Mouse (Mus musculus): Measurements from ENCODE around the gene Igtp. TPM values are rescaled to one million over a fixed set of nuclear protein-coding genes. Genes with fewer than 3 reads are reported as not detected.
"Not testable (repeated sequence)": the region's sequence is repeated elsewhere in the genome, so short reads cannot be mapped to it uniquely, and the experiment has no call there.

Gene Igtp
- total RNA-seq, 2 experiments from 2014 or later: 6.7 to 13.8 TPM

GRCm38 (mm10) chr11:58211682-58212067 lies 12.3 kb downstream of the Igtp start:
- no peak for DNase-seq (ENCODE audit: low spot score)

- DNase-seq (ENCODE audit: low spot score): no peak
Measured at GRCm38 (mm10) chr11:58213673-58214342, 14.5 kb downstream of the Igtp start.

DNA sequence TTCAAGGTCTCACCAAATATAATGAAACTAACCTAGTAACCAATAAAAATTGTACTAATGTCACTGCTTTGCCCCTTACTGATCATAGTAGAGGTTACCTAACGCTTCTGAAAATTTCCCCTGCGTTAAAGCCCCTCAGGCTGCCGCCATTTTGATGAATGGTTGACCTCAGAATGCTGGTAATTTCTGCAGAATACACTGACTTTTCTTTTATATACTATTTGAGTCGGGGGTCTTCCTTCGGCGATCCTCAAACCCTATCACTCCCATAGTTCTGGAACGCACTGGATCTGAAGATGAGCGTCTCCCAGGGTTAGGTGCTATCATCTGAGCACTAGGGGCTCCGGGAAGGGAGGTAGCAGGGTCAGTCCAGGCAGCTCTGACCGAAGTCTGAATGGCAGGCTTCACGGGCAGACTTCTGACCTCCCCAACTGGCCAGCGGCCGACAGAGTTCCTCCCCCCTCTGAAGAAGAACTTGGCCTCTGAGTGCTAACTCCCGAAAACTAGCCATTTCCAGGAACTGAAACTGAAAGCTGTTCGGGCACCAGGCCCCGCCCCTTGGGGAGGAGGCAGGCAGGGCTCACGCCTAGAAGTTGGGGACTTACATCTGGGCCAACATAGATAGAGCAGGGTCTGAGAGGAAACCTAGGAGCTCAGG lies 15.2 kb downstream of the Igtp start:
- peak; percentile 90 for DNase-seq (ENCODE audit: low spot score)

GRCm38 (mm10) chr11:58215049-58215430 lies 15.7 kb downstream of the Igtp start:
- not testable (repeated sequence) for DNase-seq (ENCODE audit: low spot score)

DNA sequence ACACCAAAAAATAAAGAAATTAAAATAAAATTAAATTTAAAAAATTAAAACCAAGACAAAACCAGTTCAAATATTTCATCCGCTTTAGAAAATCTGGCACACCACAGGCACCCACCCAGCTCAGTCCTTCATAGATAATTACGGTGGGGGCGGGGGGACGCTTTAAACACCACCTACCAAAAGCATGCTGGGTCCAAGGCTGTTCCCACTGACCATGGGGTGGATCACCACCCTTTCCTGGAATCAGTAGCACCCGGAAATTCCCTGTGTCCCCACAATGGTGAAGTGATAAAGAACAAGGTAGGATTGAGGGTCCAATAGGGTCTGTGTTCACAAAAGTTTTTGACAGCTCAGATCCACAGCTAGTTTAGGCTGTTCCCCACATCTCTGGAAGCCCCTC lies 16.5 kb downstream of the Igtp start:
- no peak for DNase-seq (ENCODE audit: low spot score)

GRCm38 (mm10) chr11:58216823-58217222 lies 17.5 kb downstream of the Igtp start:
- no peak for DNase-seq (ENCODE audit: low spot score)

DNA sequence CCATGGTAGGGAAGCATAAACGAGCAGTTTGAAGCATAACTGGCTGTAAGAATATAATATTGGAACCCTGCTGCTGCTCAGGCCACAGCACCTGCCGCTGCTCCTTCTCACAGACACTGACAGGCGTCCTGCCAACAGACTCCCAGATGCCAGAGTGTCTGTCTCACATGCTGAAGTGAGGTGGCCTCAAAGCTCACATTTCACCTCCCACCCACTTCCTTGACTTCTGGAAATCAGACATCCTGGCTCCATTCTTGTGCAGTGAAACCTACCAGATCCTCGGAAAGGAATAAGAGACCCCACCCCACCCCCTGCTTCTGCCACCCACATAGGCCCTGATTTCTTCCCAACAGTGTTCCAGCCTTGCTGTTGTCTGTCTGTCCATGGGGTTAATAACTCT lies 24.4 kb downstream of the Igtp start:
- peak; percentile 74 for DNase-seq (ENCODE audit: low spot score)

DNA sequence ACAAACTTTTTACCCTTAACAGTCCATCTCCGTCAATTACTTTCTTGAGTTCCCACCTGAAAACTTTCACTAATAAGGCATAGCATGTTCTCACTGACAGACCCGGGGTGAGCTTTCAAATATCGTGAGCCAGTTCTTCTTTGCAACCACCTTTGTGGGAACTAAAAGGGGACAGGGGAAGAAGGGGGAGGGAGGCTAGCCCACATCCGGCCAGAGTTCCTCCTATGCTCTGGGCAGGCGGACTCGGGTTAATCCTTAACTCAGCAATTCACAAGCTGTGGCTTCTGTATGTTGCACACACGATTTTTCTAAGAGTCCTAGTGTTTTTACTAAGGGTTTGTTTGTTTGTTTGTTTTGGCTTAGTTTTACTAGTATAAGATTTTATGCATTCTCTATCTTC lies 25.0 kb downstream of the Igtp start:
- DNase-seq (ENCODE audit: low spot score): no peak

DNA sequence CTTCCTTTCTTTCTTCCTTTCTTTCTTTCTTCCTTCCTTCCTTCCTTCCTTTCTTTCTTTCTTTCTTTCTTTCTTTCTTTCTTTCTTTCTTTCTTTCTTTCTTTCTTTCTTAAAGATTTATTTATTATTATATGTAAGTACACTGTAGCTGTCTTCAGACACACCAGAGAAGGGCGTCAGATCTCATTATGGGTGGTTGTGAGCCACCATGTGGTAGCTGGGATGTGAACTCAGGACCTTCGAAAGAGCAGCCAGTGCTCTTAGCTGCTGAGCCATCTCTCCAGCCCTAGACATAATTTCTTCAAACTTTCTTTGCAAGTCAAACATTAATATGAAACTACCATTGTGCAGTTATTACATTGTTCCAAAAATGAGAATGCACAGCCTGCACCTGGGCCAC lies 25.5 kb downstream of the Igtp start:
- not testable (repeated sequence) for DNase-seq (ENCODE audit: low spot score)

DNA sequence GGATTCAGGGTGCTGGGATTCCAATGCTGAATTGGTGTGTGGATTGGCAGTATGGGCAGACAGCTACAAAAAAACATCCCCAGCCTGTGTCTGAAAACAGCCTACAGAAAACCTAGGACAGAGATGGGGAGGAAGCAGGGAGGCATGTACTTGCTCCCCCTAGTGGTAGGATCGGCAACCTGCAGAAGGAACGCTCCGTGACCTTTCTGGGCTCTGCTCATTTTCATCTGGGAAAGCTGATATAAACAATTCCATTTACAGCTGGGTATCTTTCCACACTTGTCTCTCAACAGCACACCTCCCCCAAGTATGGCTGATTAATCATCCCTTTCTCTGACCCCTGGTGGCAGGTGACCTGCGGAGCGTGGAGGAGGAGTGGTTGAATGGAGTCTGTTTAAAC lies 26.3 kb downstream of the Igtp start:
- peak; percentile 81 for DNase-seq (ENCODE audit: low spot score)

DNA sequence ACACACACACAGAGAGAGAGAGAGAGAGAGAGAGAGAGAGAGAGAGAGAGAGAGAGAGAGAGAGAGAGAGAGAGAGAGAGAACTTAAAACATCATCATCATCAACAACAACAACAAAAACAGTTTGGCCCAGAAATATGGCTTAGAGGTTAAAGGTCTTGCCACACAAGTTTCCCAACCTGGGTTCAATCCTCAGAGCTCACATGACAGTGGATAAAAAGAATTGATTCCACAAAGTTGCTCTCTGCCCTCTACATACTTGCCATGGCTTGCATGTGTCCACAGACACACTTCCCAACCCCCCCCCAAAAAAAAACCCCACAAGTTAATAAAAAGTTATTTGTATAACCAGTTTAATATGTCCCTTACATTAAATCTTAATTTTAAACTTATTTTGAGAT lies 27.1 kb downstream of the Igtp start:
- DNase-seq (ENCODE audit: low spot score): no peak

DNA sequence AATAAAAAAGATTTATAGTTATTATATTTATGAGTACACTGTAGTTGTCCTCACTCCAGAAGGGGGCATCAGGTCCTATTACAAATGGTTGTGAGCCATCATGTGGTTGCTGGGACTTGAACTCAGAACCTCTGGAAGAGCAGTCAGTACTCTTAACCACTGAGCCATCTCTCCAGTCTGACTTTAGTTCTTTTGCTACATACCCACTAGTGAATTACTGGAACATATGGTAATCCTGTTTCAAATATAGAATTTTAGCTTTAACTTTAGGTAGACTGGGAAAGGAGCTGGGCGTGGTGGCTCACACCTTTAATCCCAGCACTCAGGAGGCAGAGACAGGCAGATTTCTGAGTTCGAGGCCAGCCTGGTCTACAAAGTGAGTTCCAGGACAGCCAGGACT lies 28.7 kb downstream of the Igtp start:
- DNase-seq (ENCODE audit: low spot score): not testable (repeated sequence)

DNA sequence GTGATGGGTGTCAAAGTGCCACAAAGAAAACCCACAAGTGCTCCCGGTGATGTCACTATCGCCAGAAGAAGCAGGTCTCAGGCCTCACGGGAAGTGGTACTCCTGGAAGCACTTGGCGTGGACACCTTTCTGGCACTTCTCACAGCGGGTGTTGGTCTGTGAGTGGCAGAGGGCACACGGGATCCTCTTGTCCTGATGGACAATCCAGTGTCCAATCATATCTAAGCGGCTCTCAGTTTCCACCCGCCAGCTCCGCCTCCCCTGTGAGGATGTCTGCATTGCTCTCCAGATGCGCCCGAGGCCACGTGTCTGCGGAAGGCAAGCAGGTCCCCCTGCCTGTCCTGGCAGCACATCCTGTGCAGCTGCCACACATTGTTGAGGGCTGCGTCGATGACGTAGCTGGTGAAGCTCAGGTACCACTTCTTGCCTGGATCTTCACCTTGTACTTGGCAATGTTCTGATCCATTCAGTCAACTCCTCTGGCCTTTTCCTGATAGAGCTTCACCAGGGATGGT lies 31.1 kb downstream of the Igtp start:
- no peak for DNase-seq (ENCODE audit: low spot score)

DNA sequence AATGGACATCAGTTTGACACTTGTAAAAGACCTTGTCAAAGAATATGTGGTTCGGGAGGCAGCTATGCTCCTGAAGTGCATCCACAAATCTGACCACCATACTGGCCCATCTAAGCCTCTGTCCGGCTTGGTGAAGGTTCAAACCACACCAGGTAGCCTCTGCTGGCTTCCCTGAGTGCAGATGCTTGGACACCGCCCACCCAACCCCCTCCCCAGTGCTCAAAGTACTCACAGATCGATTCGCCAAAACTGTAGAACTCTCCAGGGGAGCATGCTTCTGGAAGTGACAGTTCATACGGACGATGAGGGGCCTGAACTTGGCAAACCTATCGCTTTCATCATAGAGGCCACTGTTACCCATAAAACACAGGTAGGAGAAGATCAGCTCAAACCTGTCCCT lies 31.8 kb downstream of the Igtp start:
- DNase-seq (ENCODE audit: low spot score): no peak

DNA sequence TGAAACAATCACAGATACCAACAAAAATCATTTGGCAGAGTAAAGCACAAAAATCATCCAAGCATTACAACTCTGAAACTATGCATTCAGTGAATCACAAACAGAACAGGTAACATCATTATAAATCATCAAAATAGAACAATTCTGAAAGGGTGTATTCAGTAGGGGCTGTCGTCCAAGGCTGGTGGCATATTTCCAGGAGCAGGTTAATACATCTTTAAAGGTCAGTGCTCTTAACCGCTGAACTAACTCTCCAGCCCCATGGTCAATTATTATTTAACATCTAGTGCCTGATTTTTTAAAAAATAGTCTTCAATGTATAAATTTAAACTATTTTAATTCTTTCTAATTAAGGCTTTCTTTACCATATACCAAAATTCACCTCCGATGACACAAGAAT lies 35.2 kb downstream of the Igtp start:
- not testable (repeated sequence) for DNase-seq (ENCODE audit: low spot score)

- no peak for DNase-seq (ENCODE audit: low spot score)
Measured at GRCm38 (mm10) chr11:58235152-58235551, 35.8 kb downstream of the Igtp start.

DNA sequence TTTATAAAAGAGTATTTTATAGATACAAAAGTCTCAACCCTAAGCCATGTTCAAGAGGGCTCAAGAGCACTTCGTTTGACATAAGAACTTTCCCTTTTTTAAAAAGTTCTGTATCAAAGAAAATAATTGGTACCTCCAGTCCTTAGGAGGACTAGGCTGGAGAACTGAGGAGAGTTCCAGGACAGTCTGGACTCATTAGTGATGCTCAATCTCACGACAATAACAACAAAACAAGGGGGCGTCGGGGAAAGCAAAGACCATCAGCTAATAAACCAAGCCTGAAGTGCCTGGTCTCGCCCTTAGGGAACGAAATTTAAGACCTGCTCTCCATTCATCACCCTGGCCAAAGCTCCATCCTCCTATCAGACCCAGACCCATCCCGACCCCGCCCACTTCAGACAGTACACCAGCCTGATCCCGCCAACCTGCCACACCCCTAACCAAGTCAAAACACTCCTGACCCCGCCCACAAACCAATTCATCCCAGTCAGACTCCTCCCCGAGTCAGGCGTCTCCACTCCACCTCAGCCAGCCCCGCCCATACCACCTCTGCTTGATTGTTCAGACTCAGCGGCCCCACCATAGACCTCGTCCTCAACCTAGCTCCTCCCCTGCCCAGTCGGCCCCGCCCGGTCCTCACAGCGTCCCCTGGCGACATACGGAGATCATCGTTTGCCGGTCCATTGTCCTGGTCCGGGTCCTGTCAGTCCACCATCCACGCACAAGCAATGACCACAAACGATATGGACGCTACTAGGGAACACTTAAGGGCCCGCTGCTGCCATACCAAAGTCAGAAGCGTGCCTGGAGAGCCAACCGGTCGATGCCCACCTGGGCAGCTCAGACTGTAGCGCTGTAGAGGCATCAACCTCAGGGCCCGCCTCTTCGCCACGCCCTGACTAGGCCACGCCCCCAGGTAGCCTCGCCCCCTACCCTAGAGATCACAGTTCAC lies 39.8 kb downstream of the Igtp start:
- DNase-seq (ENCODE audit: low spot score): peak; percentile 34

- peak; percentile 60 for DNase-seq (ENCODE audit: low spot score)
Measured at GRCm38 (mm10) chr11:58247294-58247693, 47.9 kb downstream of the Igtp start.

DNA sequence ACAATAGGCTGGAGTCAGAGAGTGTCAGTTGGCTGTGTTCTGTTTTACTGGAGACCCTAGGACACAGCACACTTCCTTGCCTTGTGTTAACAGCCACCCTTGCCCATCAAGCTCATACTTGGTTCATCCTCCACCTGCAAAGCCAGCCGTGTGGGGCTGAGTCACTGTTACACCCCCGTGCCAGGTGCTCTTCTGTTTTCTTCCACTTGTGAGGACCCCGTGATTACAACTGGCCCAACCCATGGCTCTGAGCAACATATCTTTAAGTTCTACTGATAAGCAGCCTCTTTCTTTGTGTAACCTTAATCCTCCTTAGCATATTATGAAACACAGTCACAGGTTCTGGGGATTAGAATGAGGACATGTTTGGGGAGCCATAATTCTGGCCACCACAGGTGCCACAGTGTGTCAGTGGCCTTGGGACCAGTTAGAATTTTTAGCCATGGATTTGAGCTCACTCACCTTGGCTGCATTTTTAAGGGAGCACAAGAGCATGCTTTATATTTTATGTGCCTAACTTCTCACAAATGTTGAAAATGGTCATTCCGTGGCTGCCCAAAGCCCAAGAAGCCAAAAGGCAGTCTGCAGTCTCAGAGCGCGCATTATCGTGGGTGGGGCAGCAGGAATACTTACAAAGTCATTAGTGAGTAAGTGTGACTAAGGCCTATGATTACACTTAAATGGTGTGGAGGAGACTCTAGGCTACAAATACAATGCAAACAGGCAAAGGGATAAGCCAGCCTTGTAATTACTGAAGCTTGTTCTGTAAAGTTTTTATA lies 50.0 kb downstream of the Igtp start:
- no peak for DNase-seq (ENCODE audit: low spot score)

- DNase-seq (ENCODE audit: low spot score): no peak
Measured at GRCm38 (mm10) chr11:58250550-58250949, 51.2 kb downstream of the Igtp start.

GRCm38 (mm10) chr11:58254411-58254810 lies 55.1 kb downstream of the Igtp start:
- no peak for DNase-seq (ENCODE audit: low spot score)

All from gastrocnemius, adult 18-20 months (tissue).